Mouse (Mus musculus): ENCODE data around the gene Aoah.

- TF ChIP-seq CTCF (conservative IDR thresholded peaks at IDR 0.05; ENCODE audit: low read length): no peak
- TF ChIP-seq NANOG (IDR thresholded peaks at IDR 0.05; ENCODE audit: borderline replicate concordance, low read length): no peak
These were observed 123.0 kb downstream of the Aoah start for GRCm38 (mm10) chr13:20916698-20917511.

All from E14TG2a.4 (cell line).